Mouse (Mus musculus) heart, postnatal 10 days (tissue): ENCODE measurements around the gene March10. TPM values are rescaled to one million over a fixed set of nuclear protein-coding genes. Genes with fewer than 3 reads are reported as not detected.

Experiments used
- DNase-seq, 2 experiments: peaks; one replicate each; pipeline ENCODE4 v3.0.0; 2021
- intact Hi-C: fragments of 180-260 bp; cut with DNase I; formaldehyde crosslinking; loops from one replicate; pipeline ENCODE4 v1.15.1; 2025
- total RNA-seq, 2 experiments: library from RNA; stranded (reverse); gene quantifications; 2 replicates each; pipeline ENCODE4 v1.2.3; 2021

Gene March10
- total RNA-seq, 2 experiments from 2014 or later: not detected

GRCm38 (mm10) chr11:105419946-105420345, 36.6 kb downstream of the March10 start:
- intact Hi-C loops: loop anchor here (5.0 kb wide), 1 partner anchor 48 kb away; no protein-coding TSS in a partner anchor

GRCm38 (mm10) chr11:105414009-105414408, 42.5 kb downstream of the March10 start:
- no peak for DNase-seq
- intact Hi-C loops: no loop called here

More at GRCm38 (mm10) chr11:105419946-105420345, 36.6 kb downstream of the March10 start:
- no peak for DNase-seq

GRCm38 (mm10) chr11:105409408-105409807, 47.1 kb downstream of the March10 start:
- DNase-seq: no peak
- intact Hi-C loops: no loop called here

GRCm38 (mm10) chr11:105407846-105408441, 48.6 kb downstream of the March10 start:
- DNase-seq: no peak
- intact Hi-C loops: no loop called here

GRCm38 (mm10) chr11:105402355-105402754, 54.2 kb downstream of the March10 start:
- intact Hi-C loops: no loop called here
- no peak for DNase-seq

- intact Hi-C loops: no loop called here
- DNase-seq: no peak
Observed at GRCm38 (mm10) chr11:105390290-105390689, 66.2 kb downstream of the March10 start.

- no peak for DNase-seq
- intact Hi-C loops: no loop called here
Observed at GRCm38 (mm10) chr11:105388636-105389035, 67.9 kb downstream of the March10 start.

- intact Hi-C loops: no loop called here
- no peak for DNase-seq
Observed at GRCm38 (mm10) chr11:105385266-105385665, 71.3 kb downstream of the March10 start.

GRCm38 (mm10) chr11:105375821-105376235, 80.7 kb downstream of the March10 start:
- intact Hi-C loops: no loop called here
- DNase-seq: no peak

GRCm38 (mm10) chr11:105374526-105375175, 81.9 kb downstream of the March10 start:
- intact Hi-C loops: loop anchor here (5.0 kb wide), 1 partner anchor 48 kb away; no protein-coding TSS in a partner anchor
- no peak for DNase-seq

GRCm38 (mm10) chr11:105373881-105374280, 82.7 kb downstream of the March10 start:
- no peak for DNase-seq
- intact Hi-C loops: loop anchor here (5.0 kb wide), 1 partner anchor 48 kb away; no protein-coding TSS in a partner anchor

GRCm38 (mm10) chr11:105371818-105372217, 84.7 kb downstream of the March10 start:
- intact Hi-C loops: loop anchor here (5.0 kb wide), 1 partner anchor 50 kb away; no protein-coding TSS in a partner anchor
- DNase-seq: no peak

- no peak for DNase-seq
- intact Hi-C loops: loop anchor here (5.0 kb wide), 2 partner anchors 53 to 138 kb away; no protein-coding TSS in a partner anchor
Observed at GRCm38 (mm10) chr11:105369526-105370386, 86.8 kb downstream of the March10 start.

- no peak for DNase-seq
- intact Hi-C loops: loop anchor here (5.0 kb wide), 1 partner anchor 138 kb away; no protein-coding TSS in a partner anchor
Observed at GRCm38 (mm10) chr11:105368833-105369232, 87.7 kb downstream of the March10 start.

- intact Hi-C loops: loop anchor here (5.0 kb wide), 1 partner anchor 140 kb away; no protein-coding TSS in a partner anchor
- DNase-seq: no peak
Observed at GRCm38 (mm10) chr11:105367163-105367562, 89.4 kb downstream of the March10 start.

- intact Hi-C loops: loop anchor here (5.0 kb wide), 1 partner anchor 141 kb away; no protein-coding TSS in a partner anchor
- DNase-seq: no peak
Observed at GRCm38 (mm10) chr11:105366051-105366450, 90.5 kb downstream of the March10 start.

- DNase-seq: no peak
- intact Hi-C loops: loop anchor here (5.0 kb wide), 1 partner anchor 142 kb away; no protein-coding TSS in a partner anchor
Observed at GRCm38 (mm10) chr11:105365611-105366010, 90.9 kb downstream of the March10 start.

GRCm38 (mm10) chr11:105364386-105365065, 92.0 kb downstream of the March10 start:
- DNase-seq: peak; percentile 46 to 62
- intact Hi-C loops: loop anchor here (5.0 kb wide), 1 partner anchor 143 kb away; no protein-coding TSS in a partner anchor

GRCm38 (mm10) chr11:105363598-105364385, 92.7 kb downstream of the March10 start:
- peak in 1 of 2 experiments; percentile 68 for DNase-seq
- intact Hi-C loops: loop anchor here (1.0 kb wide), 1 partner anchor 229 kb away; no protein-coding TSS in a partner anchor
